Mouse (Mus musculus) embryonic facial prominence, embryonic 10.5 days (tissue): ENCODE data around the gene Tigit. TPM values are rescaled to one million over a fixed set of nuclear protein-coding genes. Genes with fewer than 3 reads are reported as not detected.

Experiments
- DNase-seq: peaks from one replicate; pipeline ENCODE4 v3.0.0-alpha.2; 2017; ENCODE audit warnings: low spot score
- H3K27ac ChIP-seq: fragments of 300-500 bp; sonication (generic); replicated peaks from 2 replicates; pipeline ENCODE4 v1.5.1; 2016; ENCODE audit warnings: mild to moderate bottlenecking
- H3K27me3 ChIP-seq: fragments of 300-500 bp; sonication (generic); replicated peaks from 2 replicates; pipeline ENCODE4 v1.6.1; 2016; ENCODE audit warnings: low read depth, mild to moderate bottlenecking; ENCODE audit not compliant: poor library complexity, severe bottlenecking
- H3K36me3 ChIP-seq: fragments of 300-500 bp; sonication (generic); replicated peaks from 2 replicates; pipeline ENCODE4 v1.6.1; 2016; ENCODE audit warnings: mild to moderate bottlenecking, moderate library complexity
- H3K4me1 ChIP-seq: fragments of 300-500 bp; sonication (generic); 2 replicates; pipeline ENCODE4 v1.6.1; 2016
- H3K4me3 ChIP-seq: fragments of 300-500 bp; sonication (generic); 2 replicates; pipeline ENCODE4 v1.5.1; 2016; ENCODE audit warnings: mild to moderate bottlenecking, moderate library complexity
- H3K9me3 ChIP-seq: fragments of 300-500 bp; sonication (generic); 2 replicates; pipeline ENCODE4 v1.6.1; 2016; ENCODE audit warnings: mild to moderate bottlenecking
- WGBS: fragments of 180-500 bp; shearing (Covaris S2); methylation state at CpG from one replicate; pipeline ENCODE4 v1.1.7; 2016; 5-methylcytosine and 5-hydroxymethylcytosine counted together
- polyA plus RNA-seq: library from polyadenylated mRNA; unstranded; fragments of >200 nt; fragmentation: Nextera tagmentation; extraction: Ambion mirVana; gene quantifications from 2 replicates; pipeline ENCODE4 v1.2.1, GENCODE M21; 2016

Gene Tigit
- not detected in 2 replicates for polyA plus RNA-seq

DNA sequence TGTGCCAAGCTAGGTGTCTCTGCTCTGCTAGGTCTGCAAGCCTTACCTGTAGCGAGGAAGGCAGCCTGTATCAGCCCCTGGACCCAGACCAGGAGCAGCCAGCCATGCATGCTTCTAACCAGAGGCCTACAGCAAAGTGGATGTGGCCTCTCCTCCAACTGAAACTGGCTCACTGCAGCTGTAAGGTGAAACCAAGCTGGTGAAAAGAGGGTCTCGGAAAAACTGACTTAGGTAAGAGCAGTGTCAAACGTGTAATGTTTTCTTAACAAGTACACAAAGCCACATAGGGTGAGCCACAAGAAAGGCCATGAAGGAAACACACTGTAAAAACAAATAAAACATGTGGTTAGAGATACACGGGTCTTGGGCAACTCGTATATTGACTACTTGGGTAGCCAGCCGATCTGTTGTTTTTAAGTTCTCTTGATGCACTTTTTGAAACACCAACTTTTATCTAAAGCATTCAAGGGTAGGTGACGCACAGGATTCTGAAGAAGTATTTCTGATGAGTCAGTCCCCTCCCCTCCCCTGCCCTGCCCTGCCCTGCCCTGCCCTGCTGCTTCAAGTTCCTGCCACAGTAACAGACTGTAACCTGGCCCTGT, at the start of gene Tigit:
Gene Tigit, minus strand, starts transcription at position 169 of the 602 bp plus-strand sequence.
- 78% methylated on average over 7 of the region's 7 CpGs for WGBS
- no peak for DNase-seq
- H3K27ac ChIP-seq, result no peak within 1 kb of the TSS
- H3K4me3 ChIP-seq, result no peak within 1 kb of the TSS
- no peaks in the 10 kb centered on the region for H3K27me3 ChIP-seq
- no peaks in the 10 kb centered on the region for H3K36me3 ChIP-seq
- H3K4me1 ChIP-seq, result peaks cover 12% of the 10 kb centered on the region
- no peaks in the 10 kb centered on the region for H3K9me3 ChIP-seq

DNA sequence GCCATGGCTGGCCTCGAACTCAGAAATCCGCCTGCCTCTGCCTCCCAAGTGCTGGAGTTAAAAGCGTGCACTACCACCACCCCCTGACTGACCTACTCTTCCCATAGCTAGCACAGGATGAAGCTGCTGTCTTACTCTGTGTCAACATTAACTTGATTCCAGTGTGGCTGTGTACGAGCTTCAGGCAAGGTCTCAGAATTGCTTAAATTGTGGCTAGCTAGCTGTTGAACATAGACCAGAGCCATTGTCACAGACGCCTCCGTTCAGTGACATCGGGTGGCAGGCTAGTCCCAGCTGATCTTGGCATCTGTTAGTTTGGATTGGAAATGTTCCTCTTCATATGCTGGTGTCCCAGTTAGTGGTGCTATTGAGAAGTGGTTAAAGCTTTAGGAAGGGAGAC, 47.4 kb upstream of the Tigit start:
- Histone ChIP-seq H3K27ac (no peak overlapping the region), H3K9me3 (no peaks in the 10 kb centered on the region), H3K36me3 (no peaks in the 10 kb centered on the region), H3K27me3 (no peaks in the 10 kb centered on the region), H3K4me1 (peaks cover 10% of the 10 kb centered on the region; the same call in 1 of the 2 replicates), H3K4me3 (no peak overlapping the region)
- DNase-seq, result no peak
- WGBS, result 91% methylated on average over 7 of the region's 7 CpGs

DNA sequence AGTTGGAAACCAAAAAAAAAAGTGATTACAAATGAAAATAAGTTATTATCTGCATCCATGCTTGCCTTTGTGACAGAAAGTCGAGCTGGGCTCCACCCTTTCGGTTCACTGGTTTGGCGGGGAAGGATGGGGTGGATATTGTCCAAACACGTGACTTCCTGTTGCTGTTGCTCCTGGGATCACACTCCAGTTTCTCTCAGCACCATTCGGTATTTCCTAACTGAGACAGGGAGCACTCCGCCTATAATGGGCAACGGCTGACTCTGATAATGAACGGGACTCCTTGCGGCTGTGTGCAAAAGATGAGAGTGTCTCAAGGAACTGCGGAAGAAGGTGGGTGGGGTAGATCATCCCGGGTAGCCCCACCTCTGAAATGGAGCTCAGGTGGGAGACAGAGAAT, 46.7 kb upstream of the Tigit start:
- no peaks in the 10 kb centered on the region for H3K36me3 ChIP-seq
- 88% methylated on average over 11 of the region's 11 CpGs for WGBS

GRCm38 (mm10) chr16:43710134-43710475, 46.2 kb upstream of the Tigit start:
- H3K4me3 ChIP-seq, result no peak overlapping the region
- H3K9me3 ChIP-seq, result no peaks in the 10 kb centered on the region
- H3K36me3 ChIP-seq, result no peaks in the 10 kb centered on the region
- H3K27me3 ChIP-seq, result no peaks in the 10 kb centered on the region
- no peak overlapping the region for H3K27ac ChIP-seq
- 66% methylated on average over 6 of the region's 6 CpGs for WGBS
- DNase-seq, result no peak
- peaks cover 10% of the 10 kb centered on the region; the same call in 1 of the 2 replicates for H3K4me1 ChIP-seq

More for the DNA sequence above, 46.7 kb upstream of the Tigit start:
- no peak overlapping the region for H3K27ac ChIP-seq
- H3K9me3 ChIP-seq, result no peaks in the 10 kb centered on the region
- no peaks in the 10 kb centered on the region for H3K27me3 ChIP-seq
- no peak for DNase-seq
- H3K4me1 ChIP-seq, result peaks cover 10% of the 10 kb centered on the region; the same call in 1 of the 2 replicates
- no peak overlapping the region for H3K4me3 ChIP-seq

- no peak overlapping the region for H3K4me3 ChIP-seq
- peaks cover 10% of the 10 kb centered on the region; the same call in 1 of the 2 replicates for H3K4me1 ChIP-seq
- DNase-seq, result no peak
- H3K9me3 ChIP-seq, result no peaks in the 10 kb centered on the region
- H3K36me3 ChIP-seq, result no peaks in the 10 kb centered on the region
- no peaks in the 10 kb centered on the region for H3K27me3 ChIP-seq
- 62% methylated on average over 9 of the region's 9 CpGs for WGBS
- H3K27ac ChIP-seq, result no peak overlapping the region
Observed at GRCm38 (mm10) chr16:43709432-43710133, 45.6 kb upstream of the Tigit start.

DNA sequence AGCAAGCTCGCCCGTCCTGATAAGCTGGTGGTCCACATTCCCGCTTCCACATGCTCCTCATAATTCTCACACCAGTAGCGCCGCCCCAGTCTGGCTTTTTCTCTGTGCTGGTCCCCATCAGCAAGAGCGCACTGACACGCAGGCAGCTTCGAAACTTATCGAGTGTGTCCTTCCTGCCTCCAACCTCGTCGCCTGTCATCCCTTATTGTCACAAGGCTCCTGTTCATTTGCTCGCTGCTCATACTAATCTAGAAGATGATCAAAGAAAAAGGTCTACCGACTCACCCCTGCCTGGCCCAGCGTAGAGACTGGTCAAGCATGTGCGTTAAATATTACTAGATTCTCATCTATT, 45.1 kb upstream of the Tigit start:
- no peak for DNase-seq
- no peaks in the 10 kb centered on the region for H3K9me3 ChIP-seq
- no peaks in the 10 kb centered on the region for H3K36me3 ChIP-seq
- WGBS, result 81% methylated on average over 15 of the region's 15 CpGs
- peaks cover 10% of the 10 kb centered on the region; the same call in 1 of the 2 replicates for H3K4me1 ChIP-seq
- no peak overlapping the region for H3K27ac ChIP-seq
- H3K27me3 ChIP-seq, result no peaks in the 10 kb centered on the region
- no peak overlapping the region for H3K4me3 ChIP-seq

- Histone ChIP-seq H3K27ac (no peak overlapping the region), H3K9me3 (no peaks in the 10 kb centered on the region), H3K36me3 (no peaks in the 10 kb centered on the region), H3K4me3 (no peak overlapping the region), H3K4me1 (peaks cover 10% of the 10 kb centered on the region; the same call in 1 of the 2 replicates), H3K27me3 (no peaks in the 10 kb centered on the region)
- no peak for DNase-seq
- 79% methylated on average over 13 of the region's 13 CpGs for WGBS
Observed at GRCm38 (mm10) chr16:43708335-43709061, 44.6 kb upstream of the Tigit start.

GRCm38 (mm10) chr16:43701765-43702504, 38.0 kb upstream of the Tigit start:
- DNase-seq, result peak; percentile 15
- WGBS, result 78% methylated on average over 14 of the region's 14 CpGs
- peaks cover 5% of the 10 kb centered on the region; the same call in 1 of the 2 replicates for H3K4me1 ChIP-seq

GRCm38 (mm10) chr16:43700575-43700974, 36.6 kb upstream of the Tigit start:
- no peak for DNase-seq
- Histone ChIP-seq H3K36me3 (no peaks in the 10 kb centered on the region), H3K4me1 (peaks cover 5% of the 10 kb centered on the region; the same call in 1 of the 2 replicates), H3K4me3 (no peak overlapping the region), H3K27ac (no peak overlapping the region), H3K9me3 (no peaks in the 10 kb centered on the region), H3K27me3 (no peaks in the 10 kb centered on the region)
- 92% methylated on average over 8 of the region's 8 CpGs for WGBS

More at GRCm38 (mm10) chr16:43701765-43702504, 38.0 kb upstream of the Tigit start:
- Histone ChIP-seq H3K4me3 (no peak overlapping the region), H3K36me3 (no peaks in the 10 kb centered on the region), H3K27ac (no peak overlapping the region), H3K27me3 (no peaks in the 10 kb centered on the region), H3K9me3 (no peaks in the 10 kb centered on the region)

GRCm38 (mm10) chr16:43698735-43699649, 35.0 kb upstream of the Tigit start:
- no peak overlapping the region for H3K27ac ChIP-seq
- no peak for DNase-seq
- 84% methylated on average over 14 of the region's 14 CpGs for WGBS

DNA sequence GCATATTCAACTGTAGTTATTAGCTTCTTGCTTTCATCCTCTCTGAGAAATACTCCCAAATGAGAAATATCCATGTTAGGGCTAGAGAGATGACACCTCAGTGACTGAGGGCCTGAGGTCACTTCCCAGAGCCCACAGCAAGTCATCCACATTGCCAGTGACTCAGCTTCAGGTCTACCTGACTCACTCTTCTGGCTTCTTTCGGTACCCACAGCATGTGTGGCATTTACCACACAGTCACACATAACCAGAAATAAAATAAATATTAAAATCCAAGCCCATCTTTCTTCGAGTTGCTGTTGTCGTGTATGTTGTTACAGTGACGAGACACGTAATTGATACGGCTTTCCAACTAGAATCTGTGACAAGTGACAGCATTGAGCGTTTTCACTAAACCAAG, 33.8 kb upstream of the Tigit start:
- DNase-seq, result no peak
- Histone ChIP-seq H3K4me3 (no peak overlapping the region), H3K27me3 (no peaks in the 10 kb centered on the region), H3K36me3 (no peaks in the 10 kb centered on the region), H3K4me1 (peaks cover 5% of the 10 kb centered on the region; the same call in 1 of the 2 replicates), H3K9me3 (no peaks in the 10 kb centered on the region), H3K27ac (no peak overlapping the region)
- WGBS, result 92% methylated on average over 7 of the region's 7 CpGs

More at GRCm38 (mm10) chr16:43698735-43699649, 35.0 kb upstream of the Tigit start:
- Histone ChIP-seq H3K27me3 (no peaks in the 10 kb centered on the region), H3K4me1 (peaks cover 5% of the 10 kb centered on the region; the same call in 1 of the 2 replicates), H3K36me3 (no peaks in the 10 kb centered on the region), H3K4me3 (no peak overlapping the region), H3K9me3 (no peaks in the 10 kb centered on the region)
